Mouse (Mus musculus): ENCODE results near the gene Usp19. TPM values are rescaled to one million over a fixed set of nuclear protein-coding genes. Genes with fewer than 3 reads are reported as not detected.

The Usp19 gene
- polyA plus RNA-seq, 1 experiment = 107 TPM

- TF ChIP-seq POLR2A (IDR thresholded peaks at IDR 0.05; ENCODE audit: low read depth, low read length) (no peak), CTCF (conservative IDR thresholded peaks at IDR 0.05; ENCODE audit: insufficient read depth, insufficient read length, low read depth, low read length) (no peak)
- no peak overlapping the region for H3K27ac ChIP-seq (ENCODE audit: insufficient read depth, low read depth, low read length)
- no peak for DNase-seq
- 0 out of 2 replicates have a peak, but pooled peaks cover 6% of the 10 kb centered on the region for H3K4me1 ChIP-seq (ENCODE audit: control insufficient read depth, insufficient read depth, low read length)
- no peaks in the 10 kb centered on the region for H3K27me3 ChIP-seq (replicated peaks; ENCODE audit: control insufficient read depth, insufficient read depth, low read length)
- no peak overlapping the region for H3K4me3 ChIP-seq (ENCODE audit: insufficient read depth, low read depth, low read length)
- H3K36me3 ChIP-seq (ENCODE audit: control insufficient read depth, insufficient read depth, low read length) = no peaks in the 10 kb centered on the region
- 83% methylated on average over 19 of the region's 19 CpGs for WGBS
These were observed 8.7 kb upstream of the Usp19 start for GRCm38 (mm10) chr9:108481520-108482210.

GRCm38 (mm10) chr9:108483051-108483790 lies 7.2 kb upstream of the Usp19 start:
- no peak for TF ChIP-seq POLR2A (IDR thresholded peaks at IDR 0.05; ENCODE audit: low read depth, low read length)
- no peak for TF ChIP-seq CTCF (conservative IDR thresholded peaks at IDR 0.05; ENCODE audit: insufficient read depth, insufficient read length, low read depth, low read length)
- no peaks in the 10 kb centered on the region for H3K36me3 ChIP-seq (ENCODE audit: control insufficient read depth, insufficient read depth, low read length)
- no peak for DNase-seq
- 0 out of 2 replicates have a peak, but pooled peaks cover 6% of the 10 kb centered on the region for H3K4me1 ChIP-seq (ENCODE audit: control insufficient read depth, insufficient read depth, low read length)
- H3K4me3 ChIP-seq (ENCODE audit: insufficient read depth, low read depth, low read length) = no peak overlapping the region
- 87% methylated on average over 18 of the region's 18 CpGs for WGBS
- H3K27ac ChIP-seq (ENCODE audit: insufficient read depth, low read depth, low read length) = no peak overlapping the region
- H3K27me3 ChIP-seq (replicated peaks; ENCODE audit: control insufficient read depth, insufficient read depth, low read length) = no peaks in the 10 kb centered on the region

- no peak for TF ChIP-seq POLR2A (IDR thresholded peaks at IDR 0.05; ENCODE audit: low read depth, low read length)
- TF ChIP-seq CTCF (conservative IDR thresholded peaks at IDR 0.05; ENCODE audit: insufficient read depth, insufficient read length, low read depth, low read length) = no peak
- DNase-seq = no peak
- Histone ChIP-seq H3K4me3 (ENCODE audit: insufficient read depth, low read depth, low read length) (no peak overlapping the region), H3K27me3 (replicated peaks; ENCODE audit: control insufficient read depth, insufficient read depth, low read length) (no peaks in the 10 kb centered on the region), H3K36me3 (ENCODE audit: control insufficient read depth, insufficient read depth, low read length) (no peaks in the 10 kb centered on the region), H3K27ac (ENCODE audit: insufficient read depth, low read depth, low read length) (no peak overlapping the region), H3K4me1 (ENCODE audit: control insufficient read depth, insufficient read depth, low read length) (0 out of 2 replicates have a peak, but pooled peaks cover 5% of the 10 kb centered on the region)
- 92% methylated on average over 15 of the region's 15 CpGs for WGBS
These were observed 6.4 kb upstream of the Usp19 start for GRCm38 (mm10) chr9:108484021-108484420.

- 96% methylated on average over 19 of the region's 19 CpGs for WGBS
- DNase-seq = no peak
- no peak overlapping the region for H3K4me3 ChIP-seq (ENCODE audit: insufficient read depth, low read depth, low read length)
- H3K36me3 ChIP-seq (ENCODE audit: control insufficient read depth, insufficient read depth, low read length) = no peaks in the 10 kb centered on the region
- no peak for TF ChIP-seq POLR2A (IDR thresholded peaks at IDR 0.05; ENCODE audit: low read depth, low read length)
- no peak for TF ChIP-seq CTCF (conservative IDR thresholded peaks at IDR 0.05; ENCODE audit: insufficient read depth, insufficient read length, low read depth, low read length)
- H3K27ac ChIP-seq (ENCODE audit: insufficient read depth, low read depth, low read length) = no peak overlapping the region
- H3K4me1 ChIP-seq (ENCODE audit: control insufficient read depth, insufficient read depth, low read length) = no peaks in the 10 kb centered on the region
- H3K27me3 ChIP-seq (replicated peaks; ENCODE audit: control insufficient read depth, insufficient read depth, low read length) = no peaks in the 10 kb centered on the region
These were observed 5.0 kb upstream of the Usp19 start for GRCm38 (mm10) chr9:108485301-108485875.

GRCm38 (mm10) chr9:108486973-108487530 lies 3.4 kb upstream of the Usp19 start:
- Histone ChIP-seq H3K27ac (ENCODE audit: insufficient read depth, low read depth, low read length) (no peak overlapping the region), H3K4me1 (ENCODE audit: control insufficient read depth, insufficient read depth, low read length) (peaks cover 2% of the 10 kb centered on the region), H3K27me3 (replicated peaks; ENCODE audit: control insufficient read depth, insufficient read depth, low read length) (no peaks in the 10 kb centered on the region), H3K36me3 (ENCODE audit: control insufficient read depth, insufficient read depth, low read length) (no peaks in the 10 kb centered on the region), H3K4me3 (ENCODE audit: insufficient read depth, low read depth, low read length) (no peak overlapping the region)
- TF ChIP-seq POLR2A (IDR thresholded peaks at IDR 0.05; ENCODE audit: low read depth, low read length) (no peak), CTCF (conservative IDR thresholded peaks at IDR 0.05; ENCODE audit: insufficient read depth, insufficient read length, low read depth, low read length) (no peak)
- WGBS = 93% methylated on average over 8 of the region's 8 CpGs
- no peak for DNase-seq

GRCm38 (mm10) chr9:108488403-108488802 lies 2.0 kb upstream of the Usp19 start:
- no peak for DNase-seq
- WGBS = 96% methylated on average over 17 of the region's 17 CpGs
- no peak overlapping the region for H3K27ac ChIP-seq (ENCODE audit: insufficient read depth, low read depth, low read length)
- H3K4me1 ChIP-seq (ENCODE audit: control insufficient read depth, insufficient read depth, low read length) = peaks cover 6% of the 10 kb centered on the region
- TF ChIP-seq POLR2A (IDR thresholded peaks at IDR 0.05; ENCODE audit: low read depth, low read length) = no peak
- H3K4me3 ChIP-seq (ENCODE audit: insufficient read depth, low read depth, low read length) = no peak overlapping the region
- no peaks in the 10 kb centered on the region; the same call in 1 of the 2 replicates for H3K36me3 ChIP-seq (ENCODE audit: control insufficient read depth, insufficient read depth, low read length)
- H3K27me3 ChIP-seq (replicated peaks; ENCODE audit: control insufficient read depth, insufficient read depth, low read length) = no peaks in the 10 kb centered on the region

GRCm38 (mm10) chr9:108489215-108489614 lies 1.2 kb upstream of the Usp19 start:
- 97% methylated on average over 20 of the region's 20 CpGs for WGBS
- Histone ChIP-seq H3K27me3 (replicated peaks; ENCODE audit: control insufficient read depth, insufficient read depth, low read length) (no peaks in the 10 kb centered on the region), H3K4me1 (ENCODE audit: control insufficient read depth, insufficient read depth, low read length) (peaks cover 6% of the 10 kb centered on the region), H3K27ac (ENCODE audit: insufficient read depth, low read depth, low read length) (no peak overlapping the region), H3K4me3 (ENCODE audit: insufficient read depth, low read depth, low read length) (no peak overlapping the region), H3K36me3 (ENCODE audit: control insufficient read depth, insufficient read depth, low read length) (peaks cover 3% of the 10 kb centered on the region; the same call in 1 of the 2 replicates)
- no peak for DNase-seq
- TF ChIP-seq CTCF (conservative IDR thresholded peaks at IDR 0.05; ENCODE audit: insufficient read depth, insufficient read length, low read depth, low read length) (no peak), POLR2A (IDR thresholded peaks at IDR 0.05; ENCODE audit: low read depth, low read length) (no peak)
